Mouse (Mus musculus) ZHBTc4 (cell line): ENCODE results near the gene En2.

Experiments used
- DNase-seq: peaks from one replicate; pipeline ENCODE4 v3.0.0-alpha.2; 2011; ENCODE audit warnings: low read depth, low spot score

Gene En2

GRCm38 (mm10) chr5:28178322-28178721, 12.8 kb downstream of the En2 start:
- no peak for DNase-seq

GRCm38 (mm10) chr5:28179237-28179790, 13.8 kb downstream of the En2 start:
- DNase-seq = no peak

DNA sequence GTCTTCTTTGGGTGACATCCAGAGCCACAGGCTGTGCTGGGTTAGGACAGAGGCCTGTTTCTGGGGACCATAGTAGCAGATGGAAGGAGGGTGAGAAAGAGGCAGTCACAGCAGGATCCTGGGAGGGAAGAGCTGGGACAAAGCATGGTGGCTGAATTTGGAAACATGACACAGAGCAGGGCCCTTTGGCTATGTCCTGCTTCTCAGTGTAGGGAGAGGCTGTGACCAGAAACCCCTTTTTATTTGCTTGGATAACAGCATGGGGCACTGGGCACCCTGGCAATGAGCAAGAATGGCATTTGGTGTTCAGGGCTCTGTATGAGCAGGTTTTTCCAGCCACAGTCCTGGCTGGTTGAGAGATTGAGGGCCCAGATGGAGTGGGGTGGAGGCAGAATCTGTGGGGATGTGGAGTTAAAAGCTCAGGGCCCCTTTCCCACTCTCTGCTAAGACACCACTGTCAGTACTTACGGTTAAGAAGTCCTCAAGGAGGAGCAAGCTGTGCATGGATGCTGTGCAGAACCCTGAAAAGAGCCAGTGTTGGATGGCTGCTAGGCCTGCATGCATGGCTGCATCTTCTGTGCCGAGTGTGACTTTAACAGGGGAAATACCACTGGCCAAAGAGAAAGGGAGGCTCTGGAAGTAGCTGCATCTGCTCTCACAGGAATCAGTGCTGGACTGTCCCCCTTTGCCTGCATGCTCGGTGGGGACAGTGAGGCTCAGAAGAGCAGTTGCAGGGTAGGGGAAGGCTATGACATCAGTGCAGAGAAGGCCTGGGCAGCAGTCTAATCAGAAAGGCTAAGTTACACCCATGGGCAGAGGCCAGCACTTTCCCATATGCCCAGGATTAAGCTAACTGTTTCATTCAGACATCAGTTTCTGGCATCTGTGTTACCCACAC, 26.0 kb downstream of the En2 start:
- DNase-seq = no peak

DNA sequence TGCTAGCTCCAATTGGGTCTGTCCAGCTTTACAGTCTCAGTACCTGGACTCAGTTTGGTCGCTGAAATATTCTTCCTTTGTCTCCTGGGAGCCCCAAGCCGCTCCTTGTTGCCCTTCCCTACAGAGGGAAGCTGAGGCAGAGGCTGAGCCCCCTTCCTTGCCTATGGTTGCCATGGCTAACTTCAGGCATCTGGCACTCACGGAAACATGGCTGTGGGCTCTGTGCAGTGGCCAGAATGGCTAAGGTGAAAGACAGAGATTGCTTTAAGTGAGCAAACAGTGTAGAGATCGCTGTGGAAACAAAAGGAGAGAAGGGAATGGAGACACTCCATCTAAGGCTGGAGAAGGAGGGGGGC, 26.6 kb downstream of the En2 start:
- DNase-seq = no peak

DNA sequence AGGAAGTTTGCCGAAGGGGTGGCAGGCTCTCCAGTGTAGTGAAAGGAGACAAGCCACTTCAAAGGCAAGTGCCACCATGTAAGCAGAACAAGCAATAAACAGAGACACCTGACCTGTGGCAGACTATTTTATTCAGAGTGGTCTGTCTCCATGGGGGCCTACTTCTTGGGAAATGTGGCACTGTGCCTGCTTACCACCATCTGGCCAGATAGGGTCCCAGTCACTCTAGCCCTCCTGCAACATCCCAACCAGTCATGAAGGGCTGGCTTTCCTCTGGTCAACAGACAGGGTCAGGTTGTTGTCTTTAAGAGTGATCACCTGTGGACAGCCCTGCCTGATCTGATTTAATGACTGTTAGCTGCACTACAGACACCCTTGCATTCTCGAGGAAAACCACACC, 30.0 kb downstream of the En2 start:
- DNase-seq = no peak

- DNase-seq = peak; percentile 70
These were observed 33.8 kb downstream of the En2 start for GRCm38 (mm10) chr5:28199089-28199873.

GRCm38 (mm10) chr5:28203086-28203485, 37.6 kb downstream of the En2 start:
- no peak for DNase-seq

- no peak for DNase-seq
These were observed 39.2 kb downstream of the En2 start for GRCm38 (mm10) chr5:28204678-28205077.

- no peak for DNase-seq
These were observed 41.0 kb downstream of the En2 start for GRCm38 (mm10) chr5:28206448-28206847.

GRCm38 (mm10) chr5:28207043-28207442, 41.5 kb downstream of the En2 start:
- no peak for DNase-seq

- DNase-seq = no peak
These were observed 43.4 kb downstream of the En2 start for GRCm38 (mm10) chr5:28208726-28209520.

DNA sequence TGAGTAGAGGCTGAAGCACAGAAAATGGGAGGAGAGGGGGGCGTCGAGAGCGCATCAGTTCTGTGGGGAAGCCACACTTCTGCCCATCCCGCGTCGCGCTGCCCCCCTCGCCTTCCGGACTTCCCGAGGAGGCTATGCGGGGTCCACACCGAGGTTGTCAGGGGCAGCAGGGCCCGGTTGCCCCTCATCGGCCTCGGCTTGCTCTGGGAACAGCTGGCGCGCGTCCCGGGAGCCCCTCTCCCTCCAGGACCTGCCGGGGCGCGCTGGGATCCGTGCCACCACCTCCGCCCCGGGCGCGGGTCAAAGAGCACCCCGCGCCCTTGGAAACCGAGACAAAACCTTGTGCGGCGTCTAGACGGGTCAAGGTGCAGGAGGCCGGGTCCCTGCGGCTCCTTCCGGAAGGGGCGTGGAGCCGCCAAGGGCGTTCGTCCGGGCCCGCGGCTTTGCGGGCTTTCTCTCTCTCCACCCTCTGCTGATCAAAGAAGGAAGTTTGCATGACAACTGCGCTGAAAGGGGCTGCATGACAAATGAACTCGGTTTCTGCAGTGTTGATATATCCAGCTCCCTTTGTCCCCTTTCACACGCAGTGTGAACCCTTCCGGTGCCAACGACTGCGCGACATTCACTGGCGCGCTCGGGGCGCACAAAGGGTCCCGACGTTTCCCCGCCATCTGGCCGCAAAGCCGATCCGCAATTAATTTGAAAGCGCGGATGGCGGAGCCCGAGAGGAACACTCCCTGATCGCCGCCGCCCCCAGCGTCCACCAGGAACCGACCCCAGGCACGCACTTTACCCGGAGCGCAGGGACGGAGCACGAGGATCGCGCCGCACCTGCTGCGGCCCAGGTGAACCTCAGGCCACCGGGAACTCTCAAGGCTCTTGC, 44.3 kb downstream of the En2 start:
- DNase-seq = peak; percentile 99

DNA sequence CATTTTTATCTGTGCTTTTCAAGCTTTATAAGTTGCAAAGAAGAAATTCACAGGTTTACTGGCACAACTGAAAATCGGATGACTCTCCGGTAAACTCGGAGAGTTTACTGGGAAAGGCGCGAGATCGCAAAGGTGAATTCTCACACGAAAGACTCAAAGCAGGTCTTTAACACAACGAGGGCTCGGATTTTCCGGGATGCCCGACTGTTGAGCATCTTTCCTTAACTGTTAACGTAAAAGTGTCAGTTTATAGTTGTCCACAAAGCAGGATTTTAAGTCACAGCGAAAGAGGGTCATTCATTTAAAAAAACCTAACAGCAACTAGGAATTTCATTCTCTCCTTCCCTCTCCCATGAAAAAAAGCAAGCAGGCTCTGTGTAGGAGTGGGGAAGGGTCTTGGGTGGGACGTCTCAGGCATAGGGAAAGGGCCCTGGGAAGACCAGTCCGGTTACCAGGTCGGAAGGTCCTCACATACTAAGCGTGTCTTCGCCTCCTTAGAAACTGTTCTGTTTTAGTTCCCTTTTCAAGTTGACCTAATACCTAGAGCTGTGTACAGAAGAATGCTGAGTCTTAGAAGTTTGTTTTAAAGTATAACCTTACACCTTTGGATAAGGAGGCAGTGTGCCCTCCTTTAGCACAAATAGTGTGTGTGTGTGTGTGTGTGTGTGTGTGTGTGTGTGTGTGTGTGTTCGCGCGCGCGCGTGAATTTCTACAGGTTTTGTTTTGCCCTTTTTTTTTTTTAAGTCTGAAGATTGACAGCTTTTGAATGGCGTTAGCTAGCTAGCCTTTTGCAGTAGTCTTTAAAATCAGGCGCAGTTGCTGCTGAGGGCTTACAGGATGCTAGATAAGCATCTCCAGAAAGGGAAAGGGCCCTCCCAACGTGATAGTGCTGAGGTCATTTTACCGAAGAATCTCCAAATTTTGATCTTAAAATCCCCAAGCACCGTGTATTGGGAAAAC, 45.4 kb downstream of the En2 start:
- DNase-seq = peak; percentile 40

GRCm38 (mm10) chr5:28211651-28212310, 46.3 kb downstream of the En2 start:
- peak; percentile 88 for DNase-seq

DNA sequence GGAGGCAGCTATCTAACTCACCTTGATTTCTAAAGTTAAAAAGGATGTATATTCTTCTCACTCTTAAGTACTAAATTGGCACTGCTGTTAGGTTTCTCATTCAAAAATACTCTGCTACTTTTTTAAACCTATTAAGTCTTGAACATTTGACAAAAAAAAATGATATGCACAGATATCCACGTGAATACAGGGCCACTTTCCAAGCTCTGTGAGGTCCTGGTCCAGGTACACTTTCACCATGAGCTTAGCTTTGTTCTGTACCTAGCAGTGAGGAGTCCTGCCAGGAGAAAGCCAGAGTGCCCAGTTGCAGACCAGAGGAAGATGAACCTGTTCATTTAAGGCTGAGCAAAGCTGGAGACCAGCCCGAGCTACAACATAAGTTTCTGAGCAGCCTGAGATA, 47.9 kb downstream of the En2 start:
- DNase-seq = no peak

GRCm38 (mm10) chr5:28219596-28219995, 54.1 kb downstream of the En2 start:
- DNase-seq = no peak
